Mouse (Mus musculus): ENCODE measurements around the gene Tnp1. TPM values are rescaled to one million over a fixed set of nuclear protein-coding genes. Genes with fewer than 3 reads are reported as not detected.

Tnp1 gene
- polyA plus RNA-seq, 2 experiments, result not detected

GRCm38 (mm10) chr1:72969113-72969812 is 46.4 kb downstream of the Tnp1 start:
- Histone ChIP-seq H3K4me1 (ENCODE audit: control insufficient read depth, insufficient read depth, low read length) (peaks cover 17% of the 10 kb centered on the region), H3K36me3 (ENCODE audit: control insufficient read depth, insufficient read depth, low read length) (no peaks in the 10 kb centered on the region), H3K4me3 (replicated peaks; ENCODE audit: low read length) (no peak overlapping the region), H3K9me3 (ENCODE audit: control insufficient read depth, low read length) (no peaks in the 10 kb centered on the region), H3K27ac (replicated peaks; ENCODE audit: low read depth, low read length) (0 out of 2 replicates have a peak overlapping the region, but pooled peaks have one; percentile 33), H3K27me3 (ENCODE audit: control insufficient read depth, insufficient read depth, low read length) (no peaks in the 10 kb centered on the region), H3K4me2 (replicated peaks; ENCODE audit: low read depth, low read length, severe bottlenecking) (no peak overlapping the region), H3K9ac (ENCODE audit: low read depth, low read length, severe bottlenecking) (no peak overlapping the region)
- ATAC-seq (ENCODE audit: low FRiP score, low read depth) (peak; percentile 91), DNase-seq (ENCODE audit: low spot score) (peak; percentile 64)
- WGBS, result 13% methylated on average over 9 of the region's 10 CpGs
- no peak for TF ChIP-seq POLR2A (IDR thresholded peaks at IDR 0.05; ENCODE audit: borderline replicate concordance, extremely low read depth, insufficient read depth, insufficient read length)

- ATAC-seq (ENCODE audit: low FRiP score, low read depth) (no peak), DNase-seq (ENCODE audit: low spot score) (peak; percentile 36)
- Histone ChIP-seq H3K4me1 (ENCODE audit: control insufficient read depth, insufficient read depth, low read length) (peaks cover 27% of the 10 kb centered on the region), H3K9ac (ENCODE audit: low read depth, low read length, severe bottlenecking) (no peak overlapping the region), H3K4me2 (replicated peaks; ENCODE audit: low read depth, low read length, severe bottlenecking) (no peak overlapping the region), H3K9me3 (ENCODE audit: control insufficient read depth, low read length) (no peaks in the 10 kb centered on the region), H3K27me3 (ENCODE audit: control insufficient read depth, insufficient read depth, low read length) (no peaks in the 10 kb centered on the region), H3K27ac (replicated peaks; ENCODE audit: low read depth, low read length) (no peak overlapping the region), H3K4me3 (replicated peaks; ENCODE audit: low read length) (no peak overlapping the region), H3K36me3 (ENCODE audit: control insufficient read depth, insufficient read depth, low read length) (no peaks in the 10 kb centered on the region)
- WGBS, result 65% methylated on average over 4 of the region's 4 CpGs
- TF ChIP-seq POLR2A (IDR thresholded peaks at IDR 0.05; ENCODE audit: borderline replicate concordance, extremely low read depth, insufficient read depth, insufficient read length), result no peak
These were observed 49.3 kb downstream of the Tnp1 start for GRCm38 (mm10) chr1:72966423-72966822.

Other genes with a start within 250 kb of the Tnp1 start
- 287 and 384 TPM in 2 replicates for gene Igfbp2, start 191.4 kb downstream of the Tnp1 start, polyA plus RNA-seq (2012; rRNA removed)
- 343 and 395 TPM in 2 replicates for gene Igfbp2, start 191.4 kb downstream of the Tnp1 start, polyA plus RNA-seq (2014; fragmentation: Nextera tagmentation; extraction: Ambion mirVana)
- gene Igfbp5, start 141.0 kb downstream of the Tnp1 start, polyA plus RNA-seq (2012; rRNA removed), result 332 and 333 TPM in 2 replicates
- 114 and 118 TPM in 2 replicates for gene Igfbp5, start 141.0 kb downstream of the Tnp1 start, polyA plus RNA-seq (2014; fragmentation: Nextera tagmentation; extraction: Ambion mirVana)